Mouse (Mus musculus): Measurements from ENCODE around the gene Zfp541.

GRCm38 (mm10) chr7:16133691-16134090 is 72.1 kb downstream of the Zfp541 start:
- TF ChIP-seq POLR2A (IDR thresholded peaks at IDR 0.05; ENCODE audit: insufficient read depth, low read depth, low read length) (no peak), CTCF (IDR thresholded peaks at IDR 0.05; ENCODE audit: insufficient read depth, low read depth, low read length) (no peak)

Measured in olfactory bulb, adult 2 months (tissue).